Mouse (Mus musculus): ENCODE measurements around the gene 9430097D07Rik.

DNA sequence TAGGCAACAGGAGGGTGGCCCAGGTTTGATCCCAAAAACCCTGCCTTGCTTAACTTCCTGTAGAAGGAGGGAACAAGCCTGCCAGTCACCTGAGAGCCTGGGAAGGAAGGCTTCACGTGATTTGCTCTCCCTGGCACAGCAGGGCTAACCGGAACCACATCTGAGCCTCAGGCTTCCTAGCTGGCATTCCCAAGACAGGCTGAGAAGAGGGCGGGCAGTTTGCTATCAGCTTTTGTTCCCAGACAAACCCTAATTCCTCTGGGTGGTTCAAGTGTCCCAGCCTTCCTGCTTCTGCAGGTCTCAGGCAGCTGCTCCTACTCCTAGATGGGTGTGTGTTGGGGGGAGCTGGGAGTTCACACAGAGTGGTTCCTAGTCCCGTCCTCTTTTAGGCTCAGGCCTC, 20.0 kb downstream of the 9430097D07Rik start:
- TF ChIP-seq CTCF (conservative IDR thresholded peaks at IDR 0.05 in 1 of 2, IDR thresholded peaks at IDR 0.05 in 1 of 2; ENCODE audit: low read depth in 2 of 2, low read length in 2 of 2) (no peak), ZMIZ1 (IDR thresholded peaks at IDR 0.05; ENCODE audit: low read depth, low read length) (no peak), ZC3H11A (IDR thresholded peaks at IDR 0.05; ENCODE audit: low read depth, low read length) (no peak), POLR2AphosphoS2 (IDR thresholded peaks at IDR 0.05; ENCODE audit: low read depth, low read length) (no peak), E2F4 (IDR thresholded peaks at IDR 0.05; ENCODE audit: insufficient replicate concordance, low read depth, low read length) (no peak)
